Comparison of ENCODE assay signal across 8 mouse cellular contexts in genomic region chr5:67260531-67261371, GRCm38 (mm10). TPM values are rescaled to one million over a fixed set of nuclear protein-coding genes. Genes with fewer than 3 reads are reported as not detected.
A peak's percentile ranks its signal among the peaks of the same experiment; 100 is the strongest.
DNase-seq lines count a peak whose midpoint lies in the region; ATAC-seq lines count a peak whose summit lies in the region.

Tmem33 (plus strand) TSS chr5:67260565.

- H3K36me3 ChIP-seq in hindbrain, embryonic 15.5 days, result peaks cover 22% of the 10 kb centered on the region

- peak; percentile 91 for DNase-seq in T-cell, adult 2 months (ENCODE audit: low spot score)
- DNase-seq in cerebellum, postnatal 36 days, result peak; percentile 88 to 91
- DNase-seq in frontal cortex, postnatal 36 days (ENCODE audit: low spot score in 2 of 2), result peak; percentile 92 to 96
- peak; percentile 85 for DNase-seq in left cerebral cortex, adult 11 months (ENCODE audit: low spot score)
- DNase-seq in lung, postnatal 4 days, result peak; percentile 94 to 95
- peak; percentile 87 for DNase-seq in retina, postnatal 7 days (ENCODE audit: low read depth, low spot score)
- peak; percentile 75 for DNase-seq in urinary bladder, adult 2 months (ENCODE audit: low spot score)

- ATAC-seq in hindbrain, embryonic 15.5 days (ENCODE audit: low FRiP score, low read depth), result peak; percentile 89

- under 1% methylated on average over 67 of the region's 67 CpGs for WGBS in hindbrain, embryonic 15.5 days

- H3K27me3 ChIP-seq in hindbrain, embryonic 15.5 days, result no peaks in the 10 kb centered on the region

- H3K4me2 ChIP-seq in hindbrain, embryonic 15.5 days, result peak within 1 kb of the TSS; percentile 87

- H3K9me3 ChIP-seq in hindbrain, embryonic 15.5 days, result no peaks in the 10 kb centered on the region

- H3K4me3 ChIP-seq in hindbrain, embryonic 15.5 days, result peak within 1 kb of the TSS; percentile 100

- H3K9ac ChIP-seq in hindbrain, embryonic 15.5 days, result peak within 1 kb of the TSS; percentile 94

- peaks cover 21% of the 10 kb centered on the region for H3K4me1 ChIP-seq in hindbrain, embryonic 15.5 days (replicated peaks)

- peak within 1 kb of the TSS; percentile 95 for H3K27ac ChIP-seq in hindbrain, embryonic 15.5 days (replicated peaks)

RNA-seq across cellular contexts. Expression of gene Tmem33, which starts in this region (rescaled TPM):
- 77.6 and 82.5 TPM in 2 replicates for polyA plus RNA-seq in hindbrain, embryonic 15.5 days (2015; fragmentation: Nextera tagmentation; extraction: Ambion mirVana)
- polyA plus RNA-seq in urinary bladder, adult 2 months (2012; rRNA removed), result 51.8 and 69.0 TPM in 2 replicates

Comparison
In these comparisons a context has a peak if more than half of its experiments do, and no peak if none do; other contexts are left out.
1. Peak in every context shown above with its lines: DNase-seq, ATAC-seq, H3K4me3 ChIP-seq and H3K27ac ChIP-seq.